Mouse (Mus musculus) embryo, embryonic 9.5 days (tissue): Measurements from ENCODE around the gene Hrk.

Source experiments
- DNase-seq: peaks from one replicate; pipeline ENCODE4 v3.0.0-alpha.2; 2017; ENCODE audit errors: extremely low spot score

Hrk gene

DNA sequence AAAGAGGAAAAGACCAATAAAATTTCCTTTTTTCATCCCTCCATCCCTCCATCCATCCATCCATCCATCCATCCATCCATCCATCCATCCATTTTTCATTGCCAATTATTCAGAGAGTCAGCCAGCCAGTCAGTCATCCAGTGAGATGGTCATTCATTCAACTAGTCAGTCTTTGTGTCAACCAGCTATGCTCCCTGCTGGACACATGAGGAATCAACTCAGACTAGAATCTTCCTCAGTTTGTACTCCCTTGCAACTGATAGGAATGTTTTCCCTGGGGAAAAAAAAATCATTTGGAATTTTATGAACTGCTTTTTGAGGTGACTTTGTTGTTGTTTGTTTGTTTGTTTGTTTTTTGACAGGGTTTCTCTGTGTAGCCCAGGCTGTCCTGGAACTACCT, 1.0 kb downstream of the Hrk start:
- no peak for DNase-seq

- DNase-seq, result no peak
Measured at GRCm38 (mm10) chr5:118167561-118167995, 3.1 kb downstream of the Hrk start.

DNA sequence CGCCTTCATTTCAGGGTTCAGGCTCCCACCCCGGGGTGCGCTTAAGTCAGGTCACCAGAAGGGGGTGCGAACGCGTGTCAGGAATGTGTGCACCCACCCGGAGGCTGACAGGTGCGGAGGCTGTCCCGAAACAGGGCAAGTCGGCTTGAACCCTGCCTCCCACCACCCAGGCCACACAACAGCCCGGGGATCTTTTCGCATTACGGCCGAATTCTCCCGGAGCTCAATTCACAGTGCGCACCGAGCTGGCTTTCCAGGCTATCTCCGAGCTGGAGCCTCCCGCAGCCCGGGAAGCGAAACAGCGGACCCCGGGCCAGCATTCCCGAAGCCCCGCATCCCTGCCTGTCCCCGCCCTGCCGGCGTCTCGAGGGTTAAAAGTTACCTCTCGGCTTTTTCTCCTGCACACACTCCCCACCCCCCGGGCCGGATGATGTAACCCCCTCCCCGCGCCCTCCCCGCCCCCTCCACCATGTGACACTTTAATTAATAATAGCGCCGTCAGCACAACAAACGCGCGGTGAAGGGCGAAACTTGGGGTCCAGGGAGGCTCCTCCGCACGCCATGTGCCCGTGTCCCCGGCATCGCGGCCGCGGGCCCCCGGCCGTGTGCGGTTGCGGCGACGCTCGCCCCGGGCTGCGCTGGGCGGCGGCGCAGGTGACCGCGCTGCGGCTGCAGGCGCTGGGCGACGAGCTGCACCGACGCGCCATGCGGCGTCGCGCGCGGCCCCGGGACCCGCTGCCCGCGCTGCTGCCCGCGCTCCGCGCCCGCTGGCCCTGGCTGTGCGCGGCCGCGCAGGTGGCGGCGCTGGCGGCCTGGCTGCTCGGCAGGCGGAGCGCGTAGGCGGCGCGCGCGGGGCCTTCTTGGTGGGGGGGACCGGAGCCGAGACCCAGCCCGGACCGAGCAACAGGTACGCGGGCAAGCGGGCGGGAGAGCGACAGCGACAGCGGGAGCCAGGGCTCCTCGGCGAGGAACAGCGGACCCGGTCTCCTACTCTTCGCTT, 5.1 kb downstream of the Hrk start:
- DNase-seq, result peak; percentile 42

GRCm38 (mm10) chr5:118170888-118171529, 6.6 kb downstream of the Hrk start:
- peak; percentile 53 for DNase-seq

GRCm38 (mm10) chr5:118171665-118172064, 7.2 kb downstream of the Hrk start:
- DNase-seq, result no peak

- peak; percentile 35 for DNase-seq
Measured at GRCm38 (mm10) chr5:118172078-118172723, 7.8 kb downstream of the Hrk start.

GRCm38 (mm10) chr5:118174310-118175009, 10.0 kb downstream of the Hrk start:
- peak; percentile 55 for DNase-seq

DNA sequence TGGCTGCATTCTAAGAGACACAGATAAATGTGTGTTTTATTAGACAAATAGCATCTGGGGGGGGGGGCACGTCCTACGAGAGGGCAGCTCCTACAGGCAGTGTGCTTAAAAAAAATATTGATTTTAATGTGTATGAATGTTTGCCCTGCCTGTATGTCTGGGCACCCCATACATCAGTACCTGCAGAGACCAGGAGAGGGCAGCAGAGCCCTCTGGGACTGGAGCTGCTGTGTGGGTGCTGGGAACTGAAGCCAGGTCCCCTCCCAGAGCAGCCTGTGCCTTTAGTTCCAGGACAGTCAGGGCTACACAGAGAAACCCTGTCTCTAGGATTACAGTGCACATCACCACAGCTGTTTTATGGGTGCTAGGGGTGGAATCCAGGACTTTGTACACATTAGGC, 10.7 kb downstream of the Hrk start:
- DNase-seq, result no peak

GRCm38 (mm10) chr5:118177640-118178039, 13.2 kb downstream of the Hrk start:
- DNase-seq, result no peak

DNA sequence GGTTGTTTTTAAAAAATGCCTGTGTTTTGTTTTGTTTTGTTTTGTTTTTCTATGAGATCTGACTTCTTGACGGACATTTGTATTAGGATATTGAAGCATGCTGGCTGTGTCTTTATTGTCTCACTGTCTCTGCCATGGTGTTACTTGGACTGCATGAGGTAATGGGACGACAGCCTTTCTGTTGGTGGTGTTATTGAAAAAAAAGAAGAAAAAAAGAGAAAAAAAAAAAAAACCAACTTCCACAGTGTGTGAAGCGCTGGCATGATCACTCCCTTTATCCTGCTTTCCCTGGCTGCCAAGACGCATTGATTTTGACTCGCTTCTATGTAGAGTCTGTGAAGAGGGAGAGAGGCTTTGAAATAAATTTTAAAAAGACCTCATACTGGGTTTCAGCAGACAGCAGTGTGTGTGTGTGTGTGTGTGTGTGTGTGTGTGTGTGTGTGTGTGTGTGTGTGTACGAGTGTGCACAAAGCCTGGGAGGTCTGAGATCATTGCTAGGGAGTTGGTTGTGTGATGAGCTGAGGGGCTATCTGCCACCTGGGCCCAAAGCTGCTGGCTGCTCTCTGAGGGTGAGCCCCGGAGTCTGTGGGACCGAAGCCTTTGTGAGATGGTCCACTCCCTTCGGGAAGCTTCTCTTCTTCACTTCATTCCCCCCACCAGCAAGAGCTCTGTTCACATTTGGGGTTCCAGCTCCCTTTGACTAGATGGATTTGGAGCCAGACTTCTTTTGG, 22.6 kb downstream of the Hrk start:
- DNase-seq, result no peak

GRCm38 (mm10) chr5:118188356-118188755, 23.9 kb downstream of the Hrk start:
- no peak for DNase-seq

- DNase-seq, result no peak
Measured at GRCm38 (mm10) chr5:118190491-118190890, 26.0 kb downstream of the Hrk start.

GRCm38 (mm10) chr5:118192221-118192620, 27.8 kb downstream of the Hrk start:
- no peak for DNase-seq

GRCm38 (mm10) chr5:118197421-118197820, 33.0 kb downstream of the Hrk start:
- no peak for DNase-seq

DNA sequence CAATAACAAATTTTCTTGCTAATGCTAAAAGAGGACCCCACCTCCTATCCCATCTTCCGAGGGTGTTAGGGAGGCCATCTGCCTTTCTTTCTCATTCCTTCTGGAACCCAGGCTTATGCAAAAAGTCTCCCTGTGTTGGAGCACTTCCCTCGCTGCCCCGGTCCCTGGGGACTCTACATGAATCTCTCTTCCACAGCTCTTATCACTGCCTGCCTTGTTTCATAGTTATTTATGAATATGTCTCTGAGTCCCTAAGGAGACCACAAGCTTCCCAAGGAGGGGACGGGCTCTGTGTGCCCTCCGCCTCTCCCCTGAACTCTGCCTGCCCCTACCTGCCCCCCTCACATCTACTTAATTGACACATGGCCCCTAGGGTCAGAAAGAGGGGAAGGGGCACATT, 35.2 kb downstream of the Hrk start:
- DNase-seq, result no peak

- DNase-seq, result peak; percentile 14
Measured at GRCm38 (mm10) chr5:118204675-118205440, 40.4 kb downstream of the Hrk start.

- DNase-seq, result peak; percentile 33
Measured at GRCm38 (mm10) chr5:118205852-118206251, 41.4 kb downstream of the Hrk start.

DNA sequence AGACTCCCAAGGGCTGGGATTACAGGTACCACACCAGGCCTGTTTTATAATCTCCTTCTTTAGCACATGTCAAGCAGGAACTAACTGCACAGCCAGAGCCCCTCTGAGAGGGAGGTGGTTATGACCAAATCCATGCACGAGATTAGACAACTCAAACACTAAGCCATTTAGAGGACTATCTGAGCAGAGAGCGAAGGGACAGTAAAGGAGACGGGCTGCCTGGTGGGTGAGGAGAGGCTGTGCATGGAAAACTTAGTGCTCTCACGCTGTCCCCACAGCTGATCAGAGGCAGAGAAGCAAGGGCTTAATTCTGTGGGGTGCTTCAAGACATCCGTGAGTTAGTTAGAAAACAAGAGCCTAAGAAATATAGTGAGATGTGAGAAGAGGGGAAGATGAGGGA, 49.6 kb downstream of the Hrk start:
- no peak for DNase-seq

DNA sequence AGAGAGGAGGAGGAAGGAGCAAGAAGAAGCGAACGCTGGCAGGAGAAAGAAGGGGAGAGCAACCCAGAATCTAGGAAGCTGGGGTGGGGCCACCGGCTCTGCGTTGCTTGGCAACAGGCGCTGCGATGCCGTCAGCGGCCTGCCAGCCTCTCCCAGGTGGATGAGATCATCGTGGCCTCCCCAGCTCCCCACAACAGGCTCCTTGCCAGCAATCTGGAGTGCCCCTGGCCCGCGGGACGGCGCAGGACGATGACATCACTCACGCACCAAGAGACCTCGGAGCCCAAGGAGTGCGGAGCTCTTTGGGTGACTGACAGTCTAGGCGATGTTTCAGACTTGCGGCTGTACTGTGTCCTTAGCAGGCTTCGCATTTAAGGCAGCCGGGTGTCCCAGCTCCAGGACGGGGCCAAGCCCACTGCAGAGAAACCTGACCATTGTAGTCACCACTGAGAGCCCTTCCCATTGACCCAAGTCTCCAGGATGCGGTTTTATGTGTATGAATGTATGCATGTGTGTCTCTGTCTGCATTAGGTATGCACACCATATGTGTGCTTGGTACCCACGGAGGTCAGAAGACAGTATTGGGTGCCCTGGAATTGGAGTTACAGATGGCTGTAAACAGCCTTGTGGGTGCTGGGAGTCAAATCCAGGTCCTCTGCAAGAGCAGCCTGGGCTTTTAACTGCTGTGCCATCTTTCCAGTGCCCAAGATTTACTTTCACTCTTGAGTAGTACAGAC, 50.1 kb downstream of the Hrk start:
- peak; percentile 61 for DNase-seq

DNA sequence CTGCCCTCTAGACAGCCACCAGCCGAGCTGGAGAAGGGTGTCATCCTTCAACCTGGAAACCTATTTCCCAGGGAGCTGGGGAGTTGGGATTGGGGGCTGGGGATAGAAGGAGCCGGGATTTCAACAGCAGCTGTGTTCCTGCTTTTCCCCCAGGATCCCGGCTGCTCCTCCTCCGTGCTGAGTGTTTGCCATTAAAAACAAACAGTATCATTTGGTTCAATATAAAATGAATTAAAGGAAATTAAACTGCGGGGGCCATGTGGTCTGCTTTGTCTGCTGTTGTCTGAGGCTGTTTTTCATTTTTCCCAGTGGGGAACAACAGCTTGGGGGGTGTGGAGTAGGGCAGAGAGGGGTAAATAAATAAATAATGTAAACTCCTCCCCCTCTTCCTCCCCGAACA, 53.0 kb downstream of the Hrk start:
- no peak for DNase-seq
